Mouse (Mus musculus) stomach, embryonic 15.5 days (tissue): Measurements from ENCODE around the gene Slfn14. TPM values are rescaled to one million over a fixed set of nuclear protein-coding genes. Genes with fewer than 3 reads are reported as not detected.

Source experiments
- ATAC-seq: fragments of 200-750 bp; cut with Nextera tagmentation; 2 replicates; pipeline ENCODE4 v1.8.0; 2017; ENCODE audit warnings: low read depth, moderate number of reproducible peaks, moderate TSS enrichment; ENCODE audit not compliant: insufficient read depth, low FRiP score
- H3K27ac ChIP-seq: fragments of 300-500 bp; sonication (generic); 2 replicates; pipeline ENCODE4 v1.5.1; 2015; ENCODE audit warnings: mild to moderate bottlenecking, inconsistent platforms
- H3K27me3 ChIP-seq: fragments of 300-500 bp; sonication (generic); replicated peaks from 2 replicates; pipeline ENCODE4 v1.6.1; 2015; ENCODE audit warnings: inconsistent platforms
- H3K36me3 ChIP-seq: fragments of 300-500 bp; sonication (generic); 2 replicates; pipeline ENCODE4 v1.6.1; 2015; ENCODE audit warnings: inconsistent platforms
- H3K4me1 ChIP-seq: fragments of 300-500 bp; sonication (generic); 2 replicates; pipeline ENCODE4 v1.6.1; 2015; ENCODE audit warnings: inconsistent platforms
- H3K4me2 ChIP-seq: fragments of 300-500 bp; sonication (generic); 2 replicates; pipeline ENCODE4 v1.6.1; 2015; ENCODE audit warnings: mild to moderate bottlenecking, inconsistent platforms
- H3K4me3 ChIP-seq: fragments of 300-500 bp; sonication (generic); replicated peaks from 2 replicates; pipeline ENCODE4 v1.5.1; 2015; ENCODE audit warnings: inconsistent platforms
- H3K9ac ChIP-seq: fragments of 300-500 bp; sonication (generic); 2 replicates; pipeline ENCODE4 v1.6.1; 2015; ENCODE audit warnings: inconsistent platforms
- H3K9me3 ChIP-seq: fragments of 300-500 bp; sonication (generic); 2 replicates; pipeline ENCODE4 v1.6.1; 2016; ENCODE audit warnings: inconsistent platforms
- WGBS: fragments of 180-500 bp; shearing (Covaris S2); methylation state at CpG from one replicate; pipeline ENCODE4 v1.1.7; 2015; 5-methylcytosine and 5-hydroxymethylcytosine counted together
- polyA plus RNA-seq: library from polyadenylated mRNA; unstranded; fragments of >200 nt; fragmentation: Nextera tagmentation; extraction: Ambion mirVana; gene quantifications from 2 replicates; pipeline ENCODE4 v1.2.1, GENCODE M21; 2015

The Slfn14 gene
- polyA plus RNA-seq, 1 experiment from 2014 or later: 2.6 TPM

DNA sequence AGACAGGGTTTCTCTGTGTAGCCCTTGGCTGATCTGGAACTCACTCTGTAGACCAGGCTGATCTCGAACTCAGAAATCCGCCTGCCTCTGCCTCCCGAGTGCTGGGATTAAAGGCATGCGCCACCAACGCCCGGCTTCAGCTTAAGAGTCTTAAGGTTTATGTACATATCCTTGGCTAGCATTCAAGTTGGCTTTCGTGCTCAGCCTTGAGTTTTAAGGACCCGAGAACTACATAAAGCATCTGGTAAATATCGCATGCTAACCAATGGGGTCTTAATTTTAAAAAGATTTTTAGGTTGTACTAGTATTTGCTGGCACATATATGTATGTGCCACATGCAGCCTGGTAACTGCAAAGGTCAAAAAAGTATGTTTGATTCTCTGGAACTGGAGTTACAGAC lies 13.2 kb upstream of the Slfn14 start:
- Histone ChIP-seq H3K4me2 (no peak overlapping the region), H3K27ac (no peak overlapping the region), H3K36me3 (no peaks in the 10 kb centered on the region), H3K4me1 (peaks cover 18% of the 10 kb centered on the region; the same call in 1 of the 2 replicates), H3K9me3 (no peaks in the 10 kb centered on the region), H3K27me3 (no peaks in the 10 kb centered on the region), H3K4me3 (no peak overlapping the region), H3K9ac (no peak overlapping the region)
- 82% methylated on average over 9 of the region's 9 CpGs for WGBS
- no peak for ATAC-seq

GRCm38 (mm10) chr11:83298225-83299195 lies 12.0 kb upstream of the Slfn14 start, which contains the start of gene Ap2b1:
TSS of gene Ap2b1 (plus strand) at chr11:83299024.
- peak within 1 kb of the TSS; percentile 81 for H3K9ac ChIP-seq
- peak within 1 kb of the TSS; percentile 60 for H3K4me2 ChIP-seq
- 2% methylated on average over 56 of the region's 56 CpGs for WGBS
- no peaks in the 10 kb centered on the region for H3K36me3 ChIP-seq
- no peaks in the 10 kb centered on the region for H3K27me3 ChIP-seq
- peak within 1 kb of the TSS; percentile 94 for H3K27ac ChIP-seq
- no peaks in the 10 kb centered on the region for H3K9me3 ChIP-seq
- peak within 1 kb of the TSS; percentile 79 for H3K4me3 ChIP-seq
- ATAC-seq: peak; percentile 95
- H3K4me1 ChIP-seq: peaks cover 10% of the 10 kb centered on the region

DNA sequence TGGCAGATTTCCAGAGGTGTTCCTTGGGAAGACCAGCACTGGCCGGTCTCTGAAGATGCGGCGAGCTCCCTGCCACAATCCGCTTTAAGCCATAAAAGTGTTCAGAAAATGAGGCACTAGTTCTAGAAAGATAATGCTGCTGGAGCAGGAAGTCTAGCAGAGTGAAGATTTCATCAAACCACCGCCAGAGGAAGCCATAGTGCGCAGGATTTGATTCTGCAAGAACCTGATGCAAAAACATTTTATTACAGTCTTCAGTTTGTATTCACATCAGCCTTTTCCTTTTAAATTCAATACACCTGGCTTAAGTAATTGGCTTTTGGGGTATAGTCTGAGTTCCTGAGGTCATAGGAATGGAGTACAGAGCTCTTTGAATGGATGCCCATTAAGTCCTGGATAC lies 11.3 kb upstream of the Slfn14 start:
- Histone ChIP-seq H3K36me3 (no peaks in the 10 kb centered on the region), H3K9ac (no peak overlapping the region; the same call in 1 of the 2 replicates), H3K4me3 (peak overlapping the region; percentile 79), H3K4me2 (peak overlapping the region; percentile 60), H3K9me3 (no peaks in the 10 kb centered on the region), H3K27me3 (no peaks in the 10 kb centered on the region), H3K27ac (peak overlapping the region; percentile 94; the same call in 1 of the 2 replicates), H3K4me1 (peaks cover 15% of the 10 kb centered on the region)
- ATAC-seq: no peak
- 77% methylated on average over 6 of the region's 6 CpGs for WGBS

DNA sequence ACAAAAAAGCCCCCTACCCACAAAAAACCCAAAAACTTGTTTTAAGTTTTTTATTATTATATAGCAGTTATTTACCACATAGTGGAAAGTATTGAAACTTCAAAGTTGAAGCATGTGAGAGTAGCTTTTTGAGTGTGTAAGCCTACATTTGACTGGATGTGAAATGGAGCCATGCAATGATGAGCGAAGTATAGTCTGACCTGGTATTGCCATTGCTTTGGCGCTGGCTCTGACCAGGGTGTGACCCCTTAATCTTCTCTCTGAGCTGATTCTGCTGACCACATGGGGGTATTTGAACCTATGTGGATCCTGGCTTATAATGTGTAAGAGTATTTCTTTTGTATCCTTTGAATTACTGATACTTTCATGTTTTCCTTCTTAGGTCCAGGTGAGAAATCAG lies 7.6 kb upstream of the Slfn14 start:
- H3K27me3 ChIP-seq: no peaks in the 10 kb centered on the region
- no peaks in the 10 kb centered on the region for H3K9me3 ChIP-seq
- H3K4me3 ChIP-seq: no peak overlapping the region
- H3K4me1 ChIP-seq: peaks cover 17% of the 10 kb centered on the region
- 90% methylated on average over 2 of the region's 2 CpGs for WGBS
- no peak overlapping the region for H3K4me2 ChIP-seq
- H3K36me3 ChIP-seq: no peaks in the 10 kb centered on the region
- no peak overlapping the region for H3K9ac ChIP-seq
- no peak for ATAC-seq
- H3K27ac ChIP-seq: no peak overlapping the region

- 85% methylated on average over 1 of the region's 1 CpGs for WGBS
- Histone ChIP-seq H3K9me3 (no peaks in the 10 kb centered on the region), H3K27ac (no peak overlapping the region), H3K4me3 (peak overlapping the region; percentile 66), H3K27me3 (no peaks in the 10 kb centered on the region), H3K9ac (no peak overlapping the region), H3K4me2 (peak overlapping the region; percentile 77), H3K36me3 (no peaks in the 10 kb centered on the region), H3K4me1 (peaks cover 17% of the 10 kb centered on the region)
- no peak for ATAC-seq
Observed at GRCm38 (mm10) chr11:83293182-83293581, 6.7 kb upstream of the Slfn14 start.

- no peak for ATAC-seq
- H3K4me3 ChIP-seq: peak overlapping the region; percentile 66
- no peaks in the 10 kb centered on the region for H3K9me3 ChIP-seq
- no peaks in the 10 kb centered on the region for H3K36me3 ChIP-seq
- peaks cover 9% of the 10 kb centered on the region for H3K4me1 ChIP-seq
- peak overlapping the region; percentile 57; the same call in 1 of the 2 replicates for H3K27ac ChIP-seq
- peak overlapping the region; percentile 63 for H3K9ac ChIP-seq
- 1% methylated on average over 5 of the region's 5 CpGs for WGBS
- peak overlapping the region; percentile 77 for H3K4me2 ChIP-seq
- H3K27me3 ChIP-seq: no peaks in the 10 kb centered on the region
Observed at GRCm38 (mm10) chr11:83292251-83292587, 5.7 kb upstream of the Slfn14 start.

DNA sequence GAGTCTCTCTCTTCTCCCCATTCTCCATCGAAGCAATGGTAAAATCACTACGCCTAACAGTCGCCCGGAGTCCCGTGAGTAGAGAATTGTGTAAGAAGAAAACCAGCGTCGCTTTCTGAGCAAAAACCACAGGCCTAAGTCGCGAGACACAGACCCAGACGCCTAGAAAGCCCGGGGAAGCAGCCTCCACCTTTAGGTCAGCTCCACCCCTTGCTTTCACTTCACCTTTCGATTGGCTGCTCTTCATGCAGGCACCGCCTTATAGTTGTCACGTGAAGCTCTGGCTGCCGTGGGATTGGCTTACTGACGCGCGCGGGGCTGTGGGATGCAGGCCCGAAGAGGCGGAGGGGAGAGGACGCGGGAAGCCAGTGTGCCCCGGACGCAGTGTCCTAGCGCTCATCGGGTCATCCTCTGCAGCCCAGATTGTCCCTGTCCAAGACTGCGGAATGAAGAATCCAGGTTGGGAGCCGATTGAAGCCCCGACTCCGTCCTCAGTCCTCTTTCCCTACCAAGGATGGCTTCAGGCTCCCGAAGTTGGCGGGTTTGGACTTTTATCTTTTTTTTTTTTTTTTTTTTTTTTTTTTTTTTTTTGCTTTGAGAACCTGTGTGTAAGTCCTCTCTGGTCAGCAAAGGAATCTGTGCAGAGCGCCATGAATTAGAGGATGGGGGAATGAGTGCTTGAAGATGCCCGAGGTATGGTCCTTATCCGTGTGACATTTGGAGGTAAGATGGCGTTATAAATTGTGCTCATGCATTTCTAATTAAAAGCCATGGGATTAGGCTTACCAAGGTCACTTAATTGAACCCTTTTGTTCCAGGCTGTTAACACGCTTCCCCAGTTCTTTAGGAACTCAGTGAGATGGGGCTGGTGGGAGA lies 5.1 kb upstream of the Slfn14 start:
- Histone ChIP-seq H3K9ac (peak overlapping the region; percentile 63), H3K4me2 (peak overlapping the region; percentile 77), H3K4me3 (peak overlapping the region; percentile 66), H3K27me3 (no peaks in the 10 kb centered on the region), H3K9me3 (no peaks in the 10 kb centered on the region), H3K4me1 (peaks cover 7% of the 10 kb centered on the region), H3K36me3 (no peaks in the 10 kb centered on the region), H3K27ac (peak overlapping the region; percentile 70; the same call in 1 of the 2 replicates)
- ATAC-seq: peak; percentile 99
- WGBS: under 1% methylated on average over 37 of the region's 38 CpGs

DNA sequence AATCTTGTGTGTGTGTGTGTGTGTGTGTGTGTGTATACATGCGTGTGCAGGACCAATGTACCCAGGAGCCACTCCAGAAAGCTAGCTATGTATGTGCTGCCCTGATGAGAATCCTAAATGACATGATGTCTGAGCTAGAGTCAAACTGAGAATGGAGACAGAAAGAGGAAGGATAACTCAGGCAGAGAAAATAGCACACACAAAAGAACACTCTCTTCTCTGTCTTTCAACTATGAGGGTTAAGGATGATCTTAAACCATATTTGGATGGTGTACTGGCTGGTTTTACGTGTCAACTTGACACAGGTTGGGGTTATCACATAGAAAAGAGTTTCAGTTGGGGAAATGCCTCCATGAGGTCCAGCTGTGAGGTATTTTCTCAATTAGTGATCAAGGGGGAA lies 3.1 kb upstream of the Slfn14 start:
- Histone ChIP-seq H3K27ac (no peak overlapping the region), H3K36me3 (no peaks in the 10 kb centered on the region), H3K27me3 (no peaks in the 10 kb centered on the region), H3K9ac (no peak overlapping the region), H3K4me1 (peaks cover 7% of the 10 kb centered on the region), H3K9me3 (no peaks in the 10 kb centered on the region), H3K4me3 (no peak overlapping the region), H3K4me2 (no peak overlapping the region)
- 90% methylated on average over 2 of the region's 2 CpGs for WGBS
- no peak for ATAC-seq

DNA sequence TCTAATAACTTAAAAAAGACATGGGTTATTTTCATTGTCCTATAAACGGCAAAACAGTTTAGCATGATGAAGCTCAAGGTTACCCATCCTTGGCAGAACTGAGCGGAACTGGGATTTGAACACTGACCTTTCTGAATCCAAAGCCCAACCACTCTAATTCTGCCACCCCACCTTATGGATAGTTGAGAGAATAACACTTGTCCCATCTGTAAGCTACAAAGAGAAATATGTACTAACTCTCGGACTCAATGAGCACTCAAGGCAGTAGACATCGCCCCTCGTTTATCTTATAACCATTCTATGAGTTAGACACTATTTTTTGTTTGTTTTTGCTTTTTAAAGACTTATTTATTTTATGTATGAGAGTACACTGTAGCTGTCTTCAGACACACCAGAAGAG lies 2.5 kb upstream of the Slfn14 start:
- Histone ChIP-seq H3K4me3 (no peak overlapping the region), H3K27ac (no peak overlapping the region), H3K9me3 (no peaks in the 10 kb centered on the region), H3K4me1 (peaks cover 7% of the 10 kb centered on the region; the same call in 1 of the 2 replicates), H3K9ac (no peak overlapping the region), H3K36me3 (no peaks in the 10 kb centered on the region), H3K4me2 (no peak overlapping the region), H3K27me3 (no peaks in the 10 kb centered on the region)
- WGBS: 88% methylated on average over 5 of the region's 5 CpGs
- ATAC-seq: no peak

DNA sequence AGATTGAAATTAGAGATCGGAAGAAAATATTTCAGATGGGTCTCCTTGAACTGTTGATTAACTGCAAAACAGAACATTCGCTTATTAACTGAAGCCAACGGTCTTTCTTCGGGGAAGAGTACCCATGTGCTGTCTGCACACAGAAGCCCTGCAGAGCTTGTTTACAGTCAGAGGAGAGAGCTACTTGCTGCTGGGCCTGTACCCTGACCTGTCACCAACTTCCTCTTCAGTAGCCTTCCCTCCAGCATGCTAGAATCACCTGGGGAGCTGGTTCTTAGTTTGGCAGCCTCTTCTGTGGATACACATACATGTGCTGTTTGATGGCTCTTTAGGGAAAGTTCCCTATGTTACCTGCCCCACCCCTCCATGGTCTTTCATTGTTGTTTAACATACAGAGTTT lies 899 bp downstream of the Slfn14 start:
- H3K9me3 ChIP-seq: no peaks in the 10 kb centered on the region
- H3K36me3 ChIP-seq: no peaks in the 10 kb centered on the region
- 86% methylated on average over 4 of the region's 4 CpGs for WGBS
- no peak overlapping the region for H3K9ac ChIP-seq
- H3K4me3 ChIP-seq: no peak overlapping the region
- ATAC-seq: no peak
- H3K27ac ChIP-seq: no peak overlapping the region
- no peaks in the 10 kb centered on the region for H3K27me3 ChIP-seq
- no peak overlapping the region for H3K4me2 ChIP-seq
- H3K4me1 ChIP-seq: no peaks in the 10 kb centered on the region

- 54% methylated on average over 2 of the region's 2 CpGs for WGBS
Observed at GRCm38 (mm10) chr11:83282084-83282483, 4.4 kb downstream of the Slfn14 start.

DNA sequence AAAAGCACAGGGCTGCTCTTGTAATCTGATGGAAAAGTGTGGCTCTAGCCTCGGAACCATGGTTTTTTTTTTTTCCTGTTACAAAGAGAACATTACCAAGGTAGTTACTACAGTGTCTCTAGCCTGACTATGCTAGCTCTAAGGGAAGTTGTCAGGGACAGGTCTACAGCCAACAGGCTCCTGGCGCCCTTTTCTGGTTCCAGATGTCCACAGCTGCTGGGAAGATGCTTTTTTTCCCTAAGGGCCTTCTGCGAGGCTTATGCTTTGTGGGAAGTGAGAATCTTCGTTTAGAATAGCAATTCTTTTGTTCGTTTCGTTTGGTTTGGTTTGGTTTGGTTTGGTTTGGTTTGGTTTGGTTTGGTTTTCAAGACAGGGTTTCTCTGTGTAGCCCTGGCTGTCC lies 6.8 kb downstream of the Slfn14 start:
- H3K27ac ChIP-seq: no peak overlapping the region
- H3K9ac ChIP-seq: no peak overlapping the region
- H3K4me2 ChIP-seq: no peak overlapping the region
- no peak overlapping the region for H3K4me3 ChIP-seq
- no peaks in the 10 kb centered on the region for H3K36me3 ChIP-seq
- H3K4me1 ChIP-seq: no peaks in the 10 kb centered on the region
- H3K27me3 ChIP-seq: no peaks in the 10 kb centered on the region
- ATAC-seq: no peak
- no peaks in the 10 kb centered on the region for H3K9me3 ChIP-seq
- 63% methylated on average over 6 of the region's 6 CpGs for WGBS

More at GRCm38 (mm10) chr11:83282084-83282483, 4.4 kb downstream of the Slfn14 start:
- no peaks in the 10 kb centered on the region for H3K9me3 ChIP-seq
- H3K36me3 ChIP-seq: no peaks in the 10 kb centered on the region
- no peaks in the 10 kb centered on the region for H3K4me1 ChIP-seq
- H3K9ac ChIP-seq: no peak overlapping the region
- H3K4me2 ChIP-seq: no peak overlapping the region
- H3K4me3 ChIP-seq: no peak overlapping the region
- ATAC-seq: no peak
- H3K27me3 ChIP-seq: no peaks in the 10 kb centered on the region
- H3K27ac ChIP-seq: no peak overlapping the region
